Comparison of ENCODE assay signal across 11 mouse cellular contexts in the genomic region with DNA sequence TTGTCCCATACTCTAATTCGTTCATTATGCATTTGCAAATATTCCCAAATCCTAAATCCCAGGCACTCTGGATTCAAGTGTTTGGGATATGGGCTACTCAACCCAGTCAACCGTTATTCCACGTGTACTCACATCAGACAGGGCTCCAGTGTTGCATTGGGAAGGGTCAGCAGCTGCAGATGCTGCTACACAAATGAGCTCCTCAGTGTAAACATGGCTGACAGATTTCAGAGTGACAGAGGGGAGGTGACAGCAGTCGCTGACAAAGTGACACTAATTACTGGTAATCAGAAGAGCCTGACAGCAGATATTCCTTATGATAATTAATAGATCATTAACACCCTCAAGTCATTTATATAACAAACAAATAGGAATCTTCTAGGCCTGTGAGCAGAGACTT.
"Had no signal": no experiment of that assay in that cellular context is flagged by ENCODE, and none has a peak within 500 bp of the region (broad histone marks: within the 10 kb centered on the region; RNA-seq: fewer than 3 reads in every experiment).

No protein-coding gene starts in this region.

- H3K27ac ChIP-seq: kidney, embryonic 15.5 days; limb, embryonic 13.5 days; liver, embryonic 14.5 days; midbrain, embryonic 15.5 days; neural tube, embryonic 13.5 days had no signal

- H3K4me1 ChIP-seq: kidney, embryonic 15.5 days; limb, embryonic 13.5 days; midbrain, embryonic 15.5 days; neural tube, embryonic 13.5 days had no signal

- H3K36me3 ChIP-seq: kidney, embryonic 15.5 days; limb, embryonic 13.5 days; midbrain, embryonic 15.5 days; neural tube, embryonic 13.5 days had no signal

- H3K9ac ChIP-seq: kidney, embryonic 15.5 days; limb, embryonic 13.5 days; liver, embryonic 14.5 days; midbrain, embryonic 15.5 days; neural tube, embryonic 13.5 days had no signal

- DNase-seq: kidney, postnatal 14 days; left cerebral cortex, postnatal 4 days; lung, adult 18-20 months; right cerebral cortex, adult 18-20 months; right cerebral cortex, postnatal 25 days; thymus, postnatal 4 days had no signal

- H3K4me2 ChIP-seq: kidney, embryonic 15.5 days; limb, embryonic 13.5 days; midbrain, embryonic 15.5 days; neural tube, embryonic 13.5 days had no signal

- ATAC-seq: midbrain, embryonic 15.5 days had no signal

- H3K4me3 ChIP-seq: kidney, embryonic 15.5 days; limb, embryonic 13.5 days; midbrain, embryonic 15.5 days; neural tube, embryonic 13.5 days had no signal

- H3K9me3 ChIP-seq: kidney, embryonic 15.5 days; limb, embryonic 13.5 days; midbrain, embryonic 15.5 days; neural tube, embryonic 13.5 days had no signal

- H3K27me3 ChIP-seq: kidney, embryonic 15.5 days; limb, embryonic 13.5 days; midbrain, embryonic 15.5 days; neural tube, embryonic 13.5 days had no signal
